Mouse (Mus musculus) gastrocnemius, postnatal 36 days (tissue): ENCODE data around the gene Ntng1. TPM values are rescaled to one million over a fixed set of nuclear protein-coding genes. Genes with fewer than 3 reads are reported as not detected.

Experiments
- DNase-seq, 2 experiments: peaks; one replicate each; pipeline ENCODE4 v3.0.0; 2022
- intact Hi-C: fragments of 180-260 bp; cut with DNase I; formaldehyde crosslinking; loops from one replicate; pipeline ENCODE4 v1.15.1; 2025
- total RNA-seq, 2 experiments: library from RNA; stranded (reverse); gene quantifications; 2 replicates each; pipeline ENCODE4 v1.2.3; 2021

Ntng1 gene
- total RNA-seq, 2 experiments from 2014 or later = 0.36 to 0.67 TPM

DNA sequence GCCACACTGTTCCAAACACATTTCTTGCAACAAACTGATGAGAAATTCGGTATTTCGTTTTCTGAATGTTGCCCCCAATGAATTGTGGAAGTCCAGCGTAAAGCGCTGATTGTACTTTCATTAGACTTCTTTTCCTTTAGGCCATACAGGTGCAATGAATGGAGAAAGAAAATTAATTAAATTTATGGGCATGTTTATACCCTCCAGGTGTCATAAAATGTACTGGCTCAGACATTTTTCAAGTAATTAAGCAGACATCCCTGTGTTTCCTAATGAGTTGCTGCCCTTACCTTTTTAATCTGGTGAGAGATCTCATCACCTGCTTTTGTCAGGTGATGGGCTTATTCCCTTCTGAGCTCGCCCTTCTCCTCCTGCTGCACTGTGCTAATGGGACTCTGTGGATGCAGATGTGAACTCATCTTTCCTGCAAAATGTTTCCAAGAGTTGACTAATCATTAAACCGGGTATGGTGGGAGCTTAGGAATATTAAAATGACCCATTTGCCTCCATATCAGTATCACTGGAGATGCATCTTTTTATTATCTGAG is 79.0 kb downstream of the Ntng1 start:
- intact Hi-C loops = no loop called here
- no peak for DNase-seq

GRCm38 (mm10) chr3:110055915-110056314 is 87.9 kb downstream of the Ntng1 start:
- intact Hi-C loops = no loop called here
- no peak for DNase-seq

- DNase-seq = no peak
- intact Hi-C loops = no loop called here
Measured at GRCm38 (mm10) chr3:110055433-110055832, 88.4 kb downstream of the Ntng1 start.

GRCm38 (mm10) chr3:110054125-110054524 is 89.7 kb downstream of the Ntng1 start:
- intact Hi-C loops = no loop called here
- DNase-seq = no peak

DNA sequence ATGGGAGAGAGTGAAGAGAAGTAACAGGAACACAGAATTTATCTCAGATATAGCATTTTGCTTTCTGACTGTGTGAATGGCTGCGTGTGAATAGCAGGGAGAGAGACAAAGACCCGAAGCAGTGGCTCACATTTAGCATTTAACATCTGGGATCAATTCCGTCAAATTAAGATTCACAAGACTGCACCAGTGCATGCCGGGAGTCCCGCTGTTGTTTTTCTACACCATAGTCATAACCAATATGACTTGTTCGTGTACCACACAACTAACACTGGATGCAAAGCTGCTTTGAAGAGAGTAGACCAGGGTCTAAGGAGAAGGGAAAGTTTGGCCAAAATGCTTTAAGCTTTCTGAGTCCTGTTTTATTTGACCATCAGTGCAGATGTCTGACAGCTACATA is 95.7 kb downstream of the Ntng1 start:
- DNase-seq = no peak
- intact Hi-C loops = no loop called here

DNA sequence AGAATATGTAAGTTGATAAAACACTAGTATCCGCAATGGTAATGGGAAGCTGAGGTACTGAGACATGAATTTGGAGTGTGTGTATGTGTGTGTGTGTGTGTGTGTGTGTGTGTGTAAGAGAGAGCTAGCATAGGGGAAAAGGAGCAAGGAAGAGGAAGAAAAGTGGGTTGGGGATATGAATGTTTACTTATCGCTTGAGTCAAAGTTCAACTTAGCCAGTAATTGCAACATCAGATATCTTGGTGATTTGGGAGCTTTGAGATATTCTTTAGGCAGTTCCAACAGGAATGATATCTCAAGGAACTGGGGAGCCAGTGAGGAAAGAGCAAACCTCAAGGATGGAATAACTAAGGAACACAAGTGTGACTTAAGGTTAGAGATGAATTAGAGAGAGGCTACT is 97.1 kb downstream of the Ntng1 start:
- intact Hi-C loops = no loop called here
- no peak for DNase-seq

- intact Hi-C loops = no loop called here
- DNase-seq = no peak
Measured at GRCm38 (mm10) chr3:110044209-110044608, 99.6 kb downstream of the Ntng1 start.

DNA sequence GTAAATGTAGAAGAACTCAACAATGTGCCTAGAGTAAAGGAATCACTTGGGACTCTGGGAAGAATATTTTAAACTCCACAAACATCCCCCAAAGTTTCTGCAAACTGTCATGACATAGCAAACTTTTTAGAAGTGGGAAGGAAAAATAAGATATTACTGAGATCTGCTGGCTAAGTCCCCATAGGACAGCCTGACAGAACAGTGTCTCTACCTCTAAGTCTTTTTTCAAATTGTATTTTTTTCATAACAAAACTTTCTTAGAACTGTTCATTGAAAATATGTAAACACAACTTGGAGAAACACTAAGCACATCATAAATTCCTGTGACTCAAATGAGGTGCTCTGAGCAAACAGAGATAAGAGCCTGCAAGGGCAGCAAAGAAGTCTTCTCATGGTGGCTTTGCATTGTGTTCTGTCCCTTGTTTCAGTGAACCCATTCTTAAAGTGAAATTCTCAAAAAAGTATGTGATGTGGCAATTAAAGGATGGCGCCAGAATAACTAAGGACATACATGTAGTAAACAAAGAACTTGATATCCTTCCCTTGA is 100.1 kb downstream of the Ntng1 start:
- no peak for DNase-seq
- intact Hi-C loops = no loop called here

DNA sequence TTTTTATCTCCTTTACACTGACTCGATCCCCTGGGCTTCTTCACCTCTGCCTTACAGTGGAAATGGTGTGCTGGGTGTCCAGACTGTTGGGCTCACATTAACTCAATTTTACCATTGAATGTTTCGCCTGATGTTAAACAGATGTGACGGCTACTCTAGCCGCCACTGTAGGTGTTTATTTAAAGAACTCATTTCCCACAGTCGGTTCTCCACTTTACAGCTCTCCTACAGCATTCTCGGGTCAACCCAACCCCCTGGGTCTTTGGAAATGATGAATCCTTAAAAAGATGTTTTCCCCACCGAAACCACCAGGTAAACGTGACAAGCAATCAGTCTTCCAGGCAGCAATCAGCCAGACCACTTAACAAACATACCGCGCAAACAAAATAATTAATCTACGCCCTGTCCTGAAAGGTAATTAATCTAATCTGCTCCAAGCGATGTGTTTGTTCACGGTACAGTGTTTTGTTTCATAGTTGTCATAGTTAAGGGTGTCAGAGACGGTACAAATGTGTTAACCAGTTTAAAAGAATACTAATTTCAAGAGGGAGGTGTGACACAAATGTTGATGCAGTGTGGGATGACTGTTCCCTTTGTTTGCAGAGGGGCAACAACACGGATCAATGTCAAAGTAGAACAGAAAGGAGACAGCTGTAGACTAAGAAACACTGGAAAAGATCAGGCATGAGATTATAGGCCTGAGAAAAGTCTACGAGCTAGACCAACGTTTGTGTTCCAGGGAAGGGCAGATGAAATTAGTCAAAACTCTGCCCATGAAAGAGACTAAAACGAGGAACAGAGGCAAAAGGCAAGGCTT is 120.8 kb downstream of the Ntng1 start:
- intact Hi-C loops = no loop called here
- no peak for DNase-seq

GRCm38 (mm10) chr3:110010870-110011626 is 132.8 kb downstream of the Ntng1 start:
- intact Hi-C loops = no loop called here
- no peak for DNase-seq

- no peak for DNase-seq
- intact Hi-C loops = no loop called here
Measured at GRCm38 (mm10) chr3:110010441-110010840, 133.4 kb downstream of the Ntng1 start.

- DNase-seq = no peak
- intact Hi-C loops = no loop called here
Measured at GRCm38 (mm10) chr3:110000349-110000748, 143.5 kb downstream of the Ntng1 start.

DNA sequence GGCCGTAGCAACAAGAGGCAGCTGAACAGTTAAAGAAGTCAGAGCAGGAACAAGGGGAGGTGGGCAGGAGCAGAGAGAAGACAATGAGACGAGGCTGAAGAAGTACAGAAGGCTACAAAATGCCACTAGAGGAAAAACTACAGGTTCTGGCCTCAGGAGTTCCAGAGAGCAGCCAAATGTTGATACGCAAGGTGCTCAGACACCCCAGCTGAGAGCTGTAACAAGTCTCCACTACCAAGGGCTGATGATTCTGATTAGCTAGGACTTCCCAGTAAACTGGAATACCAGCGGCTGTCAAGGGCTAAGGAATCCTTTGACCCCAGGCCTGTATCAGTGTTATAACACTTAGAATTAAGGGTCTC is 148.2 kb downstream of the Ntng1 start:
- intact Hi-C loops = no loop called here
- DNase-seq = no peak

DNA sequence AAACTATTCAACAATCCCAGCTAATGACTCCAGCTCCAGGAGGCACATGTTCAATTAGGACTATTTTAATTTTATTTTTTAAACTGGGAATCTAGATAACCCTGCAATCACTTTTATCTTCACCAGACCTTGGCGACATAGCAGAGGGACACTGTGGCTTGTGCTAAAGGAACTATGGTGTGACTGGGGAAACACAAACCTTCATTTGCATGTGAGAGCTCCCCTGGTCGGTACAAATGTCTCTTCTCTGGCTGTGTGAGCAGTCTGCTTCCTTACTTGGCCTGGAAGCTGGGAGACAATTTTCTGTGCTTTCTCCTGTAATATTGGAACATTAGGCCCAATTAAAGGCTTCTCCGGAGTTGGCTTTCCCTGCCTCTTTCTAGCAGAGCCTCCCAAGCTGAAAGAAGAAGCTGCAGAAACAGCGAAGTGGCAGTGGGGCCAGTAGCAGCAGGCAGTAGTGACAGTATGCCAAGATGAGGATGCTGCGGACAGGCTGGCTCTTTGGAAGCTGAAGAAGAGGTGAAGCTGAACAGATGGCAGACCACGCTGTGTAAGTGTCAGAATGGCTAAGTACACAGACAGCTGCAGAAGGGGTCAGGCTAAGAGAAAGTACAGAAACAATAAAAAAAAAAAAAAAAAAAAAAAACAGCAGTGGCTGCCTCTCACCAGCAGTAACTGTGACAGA is 148.7 kb downstream of the Ntng1 start:
- no peak for DNase-seq
- intact Hi-C loops = no loop called here

DNA sequence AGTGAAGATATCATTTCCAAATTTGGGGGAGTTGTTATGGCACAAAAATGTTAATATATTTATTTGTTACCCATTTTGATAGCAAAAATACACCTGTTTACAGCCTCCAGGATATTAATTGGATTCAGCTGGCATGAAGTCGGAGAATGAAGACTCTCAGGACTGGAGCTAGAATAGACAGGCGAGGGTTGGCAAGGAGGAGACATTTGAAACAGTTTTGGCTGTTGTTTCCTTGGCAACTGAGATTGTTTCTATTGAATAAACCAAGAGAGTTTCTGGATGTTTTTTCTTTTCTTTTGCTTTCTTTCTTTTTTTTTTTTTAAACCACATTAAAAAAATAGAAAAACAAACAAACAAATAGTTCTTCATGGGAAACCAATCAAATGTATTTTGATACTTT is 159.7 kb downstream of the Ntng1 start:
- intact Hi-C loops = no loop called here
- no peak for DNase-seq

- no peak for DNase-seq
- intact Hi-C loops = no loop called here
Measured at GRCm38 (mm10) chr3:109977614-109978013, 166.2 kb downstream of the Ntng1 start.

DNA sequence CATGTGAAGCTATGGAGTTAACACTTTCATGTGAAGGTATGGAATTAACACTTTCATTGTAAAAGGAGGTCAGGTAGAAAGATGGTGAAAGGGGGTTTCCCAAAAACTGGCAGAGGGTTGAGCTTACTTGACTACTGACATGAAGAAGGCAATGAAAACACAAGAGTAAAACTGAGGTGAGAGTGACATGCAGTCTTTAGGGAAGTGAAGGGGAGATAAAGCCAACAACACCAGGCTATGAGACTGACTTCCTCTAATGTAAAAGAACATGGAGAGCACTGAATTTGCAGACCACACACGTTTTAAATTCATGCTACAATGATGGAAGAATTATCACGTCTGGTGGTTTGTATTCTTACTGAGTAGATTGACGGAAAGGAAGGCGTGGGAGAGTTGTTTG is 168.7 kb downstream of the Ntng1 start:
- no peak for DNase-seq
- intact Hi-C loops = no loop called here

DNA sequence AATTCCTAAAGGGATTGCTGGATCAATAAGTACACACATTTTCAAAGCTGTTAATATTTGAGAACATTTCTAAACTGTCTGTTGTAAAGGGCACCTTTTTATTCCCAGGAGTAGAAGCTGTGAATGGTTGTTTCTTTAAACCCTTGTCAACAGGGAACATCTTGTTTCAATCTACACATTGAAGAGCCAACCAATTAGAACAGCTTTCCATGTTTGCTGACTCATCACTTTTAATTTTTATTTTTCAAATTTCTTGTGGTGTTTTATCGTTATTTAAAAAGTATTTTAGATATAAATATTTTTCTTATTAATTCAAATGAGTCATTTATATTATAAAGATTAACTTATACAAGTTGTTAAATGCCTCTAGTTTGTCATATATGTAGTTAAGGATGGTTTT is 172.3 kb downstream of the Ntng1 start:
- intact Hi-C loops = no loop called here

GRCm38 (mm10) chr3:109970181-109970580 is 173.6 kb downstream of the Ntng1 start:
- intact Hi-C loops = no loop called here
- DNase-seq = no peak

More for the DNA sequence above, 172.3 kb downstream of the Ntng1 start:
- DNase-seq = no peak

- intact Hi-C loops = no loop called here
- DNase-seq = no peak
Measured at GRCm38 (mm10) chr3:109962631-109963030, 181.2 kb downstream of the Ntng1 start.

DNA sequence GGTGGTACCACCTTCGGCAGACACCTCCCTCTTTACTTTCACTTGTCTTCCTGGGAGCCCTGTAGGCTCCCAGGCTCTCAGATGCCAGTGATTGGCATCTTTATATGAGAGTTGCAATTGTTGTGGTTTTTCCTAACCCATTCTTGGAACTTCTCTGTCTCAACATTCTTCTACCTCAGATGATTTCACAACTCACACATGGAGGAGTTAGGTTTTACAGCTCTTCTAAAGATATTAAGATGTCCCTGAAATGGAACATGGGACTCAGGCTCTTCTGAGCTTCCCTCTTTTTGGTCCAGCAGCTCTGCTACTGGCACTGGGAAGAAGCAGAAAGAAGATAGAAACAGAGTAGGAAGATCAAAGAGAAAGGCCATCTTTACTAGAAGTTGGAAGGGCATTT is 200.9 kb downstream of the Ntng1 start:
- DNase-seq = no peak
- intact Hi-C loops = no loop called here
